Mouse (Mus musculus) kidney, postnatal 4 days (tissue): ENCODE results near the gene Btbd1.

Experiments
- DNase-seq, 2 experiments: peaks; one replicate each; pipeline ENCODE4 v3.0.0; 2021; ENCODE audit warnings: mixed read lengths in 2 of 2

Gene Btbd1

GRCm38 (mm10) chr7:81829379-81829894 lies at the start of gene Btbd1:
Btbd1 (minus strand) TSS chr7:81829431.
- peak; percentile 90 to 94 for DNase-seq

DNA sequence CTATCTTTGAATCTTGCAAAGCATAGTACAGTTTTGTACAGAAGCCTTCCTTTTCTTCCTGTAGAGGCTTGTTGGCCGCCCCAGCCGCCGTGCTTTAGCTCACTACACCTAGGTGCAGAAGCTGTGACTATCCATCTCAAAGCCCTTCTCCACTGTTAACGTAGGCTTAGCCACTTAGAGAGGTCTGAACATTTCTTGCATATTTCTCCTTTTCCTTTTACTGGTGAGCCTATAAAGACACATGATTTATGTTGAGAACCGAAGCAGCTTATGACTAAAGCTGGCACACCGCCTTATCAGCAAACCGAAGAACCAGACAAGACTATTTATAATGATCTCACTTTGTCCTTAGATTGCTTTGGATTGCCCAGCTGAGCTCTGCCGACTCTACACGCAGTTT lies 46.1 kb upstream of the Btbd1 start:
- DNase-seq = no peak

DNA sequence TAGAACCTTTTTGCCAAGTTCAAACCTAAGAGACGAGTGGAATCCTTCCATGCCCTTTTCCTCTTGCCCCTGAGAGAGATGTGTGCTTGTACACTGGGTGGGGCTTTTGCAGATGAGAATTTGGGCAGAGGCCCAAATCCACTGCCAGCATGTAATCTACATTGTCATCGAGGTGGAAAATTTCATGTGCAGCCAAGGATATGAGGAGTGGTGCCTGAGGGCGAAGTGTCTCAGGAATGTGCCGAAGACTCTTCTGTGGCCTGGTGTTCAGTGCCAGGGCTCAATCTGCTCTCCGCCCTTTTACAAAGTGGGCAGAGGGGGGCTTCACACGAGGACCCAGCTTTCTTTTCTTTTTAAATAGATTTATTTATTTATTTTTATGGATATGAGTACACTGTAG lies 45.4 kb upstream of the Btbd1 start:
- DNase-seq = no peak

DNA sequence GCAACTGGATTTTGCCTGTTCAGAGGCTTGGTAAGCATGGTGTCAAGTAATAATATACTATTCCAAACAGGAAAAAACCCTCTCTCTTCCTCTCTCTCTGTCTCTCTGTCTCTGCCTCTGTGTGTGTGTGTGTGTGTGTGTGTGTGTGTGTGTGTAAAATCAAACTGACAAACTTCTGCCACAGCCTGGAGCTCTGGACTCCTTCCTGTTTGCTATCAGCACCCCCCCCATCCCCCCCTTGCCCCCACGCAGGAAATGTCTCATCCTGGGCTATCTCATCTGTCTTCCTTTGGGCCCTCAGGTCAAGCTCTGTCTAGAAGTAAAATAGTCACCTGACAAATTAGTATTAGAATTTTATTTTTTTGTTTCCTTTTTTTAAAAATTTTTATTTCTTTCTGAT lies 44.6 kb upstream of the Btbd1 start:
- DNase-seq = no peak

- no peak for DNase-seq
These were observed 43.3 kb upstream of the Btbd1 start for GRCm38 (mm10) chr7:81872493-81873013.

DNA sequence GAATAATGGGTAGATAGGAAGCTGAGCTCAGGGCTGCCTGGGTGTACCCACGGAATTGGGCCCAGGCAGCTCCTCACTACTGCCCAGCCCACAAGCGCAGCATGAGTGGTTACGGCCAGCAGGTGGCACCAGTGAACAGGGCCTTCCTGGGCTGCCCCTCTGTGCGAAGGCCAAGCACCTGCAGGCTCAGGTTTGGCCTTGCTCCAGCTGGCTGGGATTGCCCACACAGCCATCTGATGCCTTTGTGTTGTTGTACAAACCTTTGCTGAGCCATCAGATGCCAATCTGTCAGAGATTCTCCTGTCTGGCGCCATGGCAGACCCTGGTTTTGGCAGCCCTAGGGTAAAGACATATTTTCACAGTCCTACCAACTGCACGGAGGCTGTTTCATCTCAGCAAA lies 38.9 kb upstream of the Btbd1 start:
- peak; percentile 88 to 90 for DNase-seq

- no peak for DNase-seq
These were observed 38.1 kb upstream of the Btbd1 start for GRCm38 (mm10) chr7:81867231-81867930.

GRCm38 (mm10) chr7:81865937-81866336 lies 36.7 kb upstream of the Btbd1 start:
- no peak for DNase-seq

GRCm38 (mm10) chr7:81864552-81864951 lies 35.3 kb upstream of the Btbd1 start:
- no peak for DNase-seq

- DNase-seq = peak in 1 of 2 experiments; percentile 43
These were observed 33.7 kb upstream of the Btbd1 start for GRCm38 (mm10) chr7:81862587-81863583.

DNA sequence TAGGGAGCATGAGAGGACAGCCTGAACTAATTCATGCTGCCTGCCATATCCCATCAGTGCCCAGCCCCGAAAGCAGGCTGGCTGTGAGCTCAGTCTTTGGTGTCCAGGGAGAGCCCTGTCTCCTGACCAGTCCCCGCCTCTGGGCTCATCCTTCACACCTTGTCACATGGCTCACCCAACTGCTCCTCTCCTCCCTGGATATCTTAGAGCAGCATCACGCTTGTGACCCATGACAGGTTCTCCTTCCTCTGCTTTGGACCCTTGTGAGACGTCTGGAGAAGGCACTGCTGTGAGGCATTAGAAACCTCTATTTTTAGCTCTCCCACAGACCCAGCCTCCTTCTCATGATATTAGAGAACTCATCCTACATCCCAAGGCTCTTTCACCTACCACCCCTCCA lies 32.7 kb upstream of the Btbd1 start:
- DNase-seq = no peak

DNA sequence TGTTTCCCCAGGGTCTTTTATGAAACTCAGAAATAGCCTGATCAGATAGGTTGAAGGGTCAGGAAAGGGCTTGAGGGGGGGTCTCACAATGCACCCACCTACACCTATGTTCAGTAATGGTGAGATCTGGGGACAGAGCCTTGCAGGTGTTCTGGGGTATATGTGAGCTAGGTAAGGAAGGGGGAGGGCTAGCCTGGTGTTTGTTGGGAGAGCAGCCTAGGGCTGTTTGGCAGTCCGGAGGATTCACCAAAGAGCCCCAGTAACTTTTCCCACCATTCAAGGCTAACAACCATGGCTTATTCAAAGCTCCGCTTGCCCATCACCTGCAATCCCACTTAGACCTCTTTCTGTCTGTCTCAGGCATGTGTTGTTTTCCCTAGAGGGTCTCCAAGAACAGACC lies 32.2 kb upstream of the Btbd1 start:
- DNase-seq = no peak

DNA sequence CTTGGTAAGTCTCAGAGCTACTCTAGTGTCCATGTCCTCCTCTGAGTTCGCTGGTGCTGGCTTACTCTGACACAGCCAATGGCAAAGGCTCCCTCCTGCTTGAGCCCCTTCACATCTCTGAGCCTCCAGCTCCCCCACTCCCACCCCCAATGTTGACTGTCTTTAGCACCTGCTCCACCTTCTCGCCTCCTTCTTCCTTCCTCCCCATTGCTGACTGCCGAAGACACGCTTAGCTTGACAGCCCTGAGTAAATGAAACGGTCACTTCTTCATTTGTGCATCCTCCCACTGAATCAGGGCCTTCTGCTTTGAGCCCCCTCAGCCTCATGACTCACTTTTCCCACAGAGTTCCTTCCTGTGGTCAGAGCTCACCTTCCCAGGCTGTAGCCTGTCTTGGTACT lies 31.8 kb upstream of the Btbd1 start:
- no peak for DNase-seq

DNA sequence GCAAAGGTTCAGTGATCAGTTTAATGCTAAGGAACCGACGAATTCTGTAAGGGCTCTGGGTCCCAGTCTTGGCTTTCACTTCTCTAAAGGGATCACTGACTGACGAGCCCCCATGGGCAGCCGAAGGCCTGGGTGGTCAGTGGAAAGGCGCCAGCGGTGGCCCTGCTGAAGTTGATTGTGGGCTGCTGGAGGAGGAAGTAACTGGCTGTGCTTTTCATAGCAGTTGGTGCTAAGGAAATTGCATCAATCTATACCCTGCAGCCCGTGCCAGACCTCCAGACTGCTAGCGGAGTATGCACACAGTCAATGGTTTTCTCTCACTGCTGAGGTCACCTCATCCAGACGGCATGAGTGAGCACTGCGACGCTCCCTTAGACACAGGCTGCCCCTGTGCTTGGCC lies 30.8 kb upstream of the Btbd1 start:
- DNase-seq = peak in 1 of 2 experiments; percentile 43

- DNase-seq = peak; percentile 58 to 76
These were observed 29.9 kb upstream of the Btbd1 start, which contains the start of gene Tm6sf1 for GRCm38 (mm10) chr7:81858968-81859721. Tm6sf1 (plus strand) TSS chr7:81859001.

DNA sequence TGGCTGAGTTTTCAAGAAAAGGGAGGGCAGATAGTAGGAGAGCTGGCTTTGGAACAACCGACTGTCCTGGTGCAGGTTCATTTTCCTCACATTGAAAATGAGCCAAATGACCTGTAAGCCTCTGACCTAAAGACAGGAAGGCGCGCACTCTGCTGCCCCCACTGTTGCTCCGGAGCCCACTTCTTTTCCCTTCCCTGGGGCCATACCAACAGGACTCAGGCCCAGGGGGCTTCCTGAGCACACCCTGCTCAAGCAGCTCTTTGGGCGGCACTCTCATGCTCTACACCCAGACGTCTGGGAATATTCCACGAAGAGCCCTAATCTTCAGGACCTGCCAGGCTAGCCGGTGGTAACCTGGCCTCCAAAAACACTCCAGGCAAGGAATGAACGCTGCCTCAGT lies 29.0 kb upstream of the Btbd1 start:
- no peak for DNase-seq

GRCm38 (mm10) chr7:81856221-81856620 lies 27.0 kb upstream of the Btbd1 start:
- DNase-seq = no peak

GRCm38 (mm10) chr7:81855694-81856093 lies 26.5 kb upstream of the Btbd1 start, which contains the start of gene Gm10160:
Gm10160 (minus strand) TSS chr7:81855794.
- DNase-seq = no peak

- DNase-seq = no peak
These were observed 25.5 kb upstream of the Btbd1 start for GRCm38 (mm10) chr7:81854568-81855307.

DNA sequence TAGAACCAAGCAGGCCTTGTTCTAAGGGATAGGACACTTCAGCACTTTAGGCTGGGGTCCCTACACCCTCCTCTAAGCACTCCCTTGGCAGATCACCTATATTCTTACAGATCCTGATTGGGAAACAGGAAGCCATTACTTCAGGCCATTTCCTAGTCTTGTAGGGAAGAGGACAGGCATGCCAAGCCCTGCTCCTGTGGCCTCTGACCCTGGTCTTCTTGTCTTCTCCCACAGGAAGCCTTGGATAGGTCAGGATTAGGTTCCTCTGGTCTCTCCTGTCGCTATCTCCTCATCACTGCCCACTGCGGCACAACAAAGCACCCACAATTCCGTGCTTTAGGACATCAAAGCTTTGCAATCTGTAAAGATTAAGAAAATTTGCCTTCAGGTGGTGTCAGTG lies 22.5 kb upstream of the Btbd1 start:
- peak in 1 of 2 experiments; percentile 25 for DNase-seq

DNA sequence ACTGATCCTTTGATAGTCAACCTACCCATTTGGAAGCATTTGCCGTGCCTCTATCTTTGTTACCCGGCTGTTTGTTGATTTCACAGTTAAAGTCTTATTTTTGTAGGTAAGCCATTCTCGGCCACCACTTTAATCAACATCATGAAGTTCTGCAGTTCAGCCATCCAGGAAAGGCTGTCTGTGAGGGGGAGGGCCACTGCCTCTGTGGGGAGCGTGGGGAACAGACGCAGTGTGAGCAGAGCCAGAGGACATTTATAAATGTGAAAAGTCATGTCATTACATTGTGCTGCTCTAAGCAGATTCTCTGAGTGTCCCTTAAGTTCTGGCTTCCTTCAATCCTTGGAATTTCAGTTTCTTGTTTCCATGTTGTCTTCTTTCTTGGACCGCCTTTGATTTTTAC lies 20.9 kb upstream of the Btbd1 start:
- DNase-seq = peak in 1 of 2 experiments; percentile 27

DNA sequence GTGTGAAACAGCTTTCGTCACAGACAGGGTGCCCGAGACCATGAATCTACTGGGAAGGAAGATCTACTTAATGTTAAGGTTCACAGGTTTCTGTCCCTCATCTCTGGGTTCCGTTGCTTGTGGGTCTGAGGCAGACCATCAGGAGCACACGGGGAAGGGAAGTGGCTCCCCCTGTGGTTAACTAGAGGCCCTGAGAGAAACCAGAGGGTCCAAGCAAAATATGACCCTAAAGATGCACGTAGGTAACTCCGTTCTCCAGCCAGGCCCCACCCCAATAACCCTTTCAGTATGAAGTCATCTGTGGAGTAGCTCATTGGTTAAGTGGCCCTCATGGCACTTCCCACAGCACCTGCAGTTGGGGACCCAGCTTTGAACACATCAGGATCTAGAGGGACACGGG lies 20.4 kb upstream of the Btbd1 start:
- DNase-seq = no peak
